Mouse (Mus musculus) CH12.LX (cell line): Measurements from ENCODE around the gene Capn3.

Source experiments
- MAFK ChIP-seq: IDR thresholded peaks from 2 replicates; pipeline ENCODE4 v1.6.1; 2011; ENCODE audit warnings: low read length, improper control_type of control experiment; ENCODE audit not compliant: insufficient replicate concordance
- SMC3 ChIP-seq: IDR thresholded peaks from 2 replicates; pipeline ENCODE4 v1.6.1; 2011; ENCODE audit warnings: low read depth, low read length, improper control_type of control experiment
- UBTF ChIP-seq: IDR thresholded peaks from 2 replicates; pipeline ENCODE4 v1.6.1; 2012; ENCODE audit warnings: low read depth, mild to moderate bottlenecking, inconsistent platforms, low read length, improper control_type of control experiment, moderate library complexity
- ZNF384 ChIP-seq: IDR thresholded peaks from 2 replicates; pipeline ENCODE4 v1.6.1; 2012; ENCODE audit warnings: low read depth, low read length, improper control_type of control experiment, inconsistent platforms

DNA sequence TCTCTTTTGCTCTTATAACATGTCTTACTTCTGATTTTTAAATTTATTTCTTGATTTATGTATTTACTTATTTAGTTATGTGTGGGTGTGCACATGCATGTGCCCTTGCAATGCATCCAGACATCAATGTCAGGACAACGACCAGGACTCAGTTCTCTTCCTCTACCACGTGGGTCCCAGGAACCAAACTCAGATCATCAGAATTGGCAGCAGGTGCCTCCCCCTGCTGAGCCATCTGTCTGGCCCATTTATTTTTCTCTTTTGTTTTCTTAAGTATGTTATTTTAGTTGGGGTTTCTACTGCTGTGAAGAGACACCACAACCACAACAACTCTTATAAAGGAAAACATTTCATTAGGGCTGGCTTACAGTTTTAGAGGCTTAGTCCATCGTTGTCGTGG, 15.0 kb downstream of the Capn3 start:
- TF ChIP-seq UBTF (no peak), MAFK (no peak), SMC3 (no peak), ZNF384 (no peak)
